Mouse (Mus musculus): ENCODE results near the gene Nek10.

DNA sequence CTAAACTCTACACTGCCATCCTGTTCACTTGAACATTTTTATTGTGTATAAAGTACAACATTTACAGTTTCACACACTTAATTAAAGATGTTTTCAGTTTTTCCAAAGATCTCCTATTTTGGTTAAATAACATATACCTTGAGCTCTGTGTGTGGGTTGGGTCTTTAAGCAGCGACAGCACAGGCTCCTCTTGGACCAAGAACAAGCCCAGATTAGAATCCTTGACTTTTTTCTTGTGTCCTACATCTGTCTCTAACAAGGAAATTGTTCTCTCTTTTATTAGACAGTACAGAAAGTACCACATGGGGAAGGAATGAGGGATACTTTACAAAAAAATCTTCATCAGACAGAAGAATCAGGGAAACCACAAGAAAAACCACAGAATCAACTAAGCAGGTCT is 122.4 kb downstream of the Nek10 start:
- TF ChIP-seq CTCF (IDR thresholded peaks at IDR 0.05; ENCODE audit: control insufficient read depth, insufficient read depth, insufficient read length) (no peak), CEBPB (IDR thresholded peaks at IDR 0.05; ENCODE audit: low read depth) (no peak), FOSL1 (IDR thresholded peaks at IDR 0.05; ENCODE audit: insufficient read depth, low read length, poor library complexity, severe bottlenecking) (no peak)

All from C2C12 (cell line).